Mouse (Mus musculus) adrenal gland, postnatal 25 days (tissue): ENCODE measurements at regions not wholly inside any gene's neighbourhood (a gene's known extent, or its start where the extent isn't known, plus 50 kb on each side); places are given as distances from the start of the nearest gene placed in this dataset.
"Not testable (repeated sequence)": the region's sequence is repeated elsewhere in the genome, so short reads cannot be mapped to it uniquely, and the experiment has no call there.

ENCODE experiments used
- DNase-seq: peaks from one replicate; pipeline ENCODE4 v3.0.0; 2021; ENCODE audit warnings: mixed read lengths

- no peak for DNase-seq
Measured at GRCm38 (mm10) chr15:9954941-9955340, 206.3 kb upstream of the Spef2 start.

GRCm38 (mm10) chr15:9974999-9975398 is 202.0 kb upstream of the Prlr start:
- DNase-seq: no peak

- no peak for DNase-seq
Measured at GRCm38 (mm10) chr15:10011289-10012234, 165.5 kb upstream of the Prlr start.

DNA sequence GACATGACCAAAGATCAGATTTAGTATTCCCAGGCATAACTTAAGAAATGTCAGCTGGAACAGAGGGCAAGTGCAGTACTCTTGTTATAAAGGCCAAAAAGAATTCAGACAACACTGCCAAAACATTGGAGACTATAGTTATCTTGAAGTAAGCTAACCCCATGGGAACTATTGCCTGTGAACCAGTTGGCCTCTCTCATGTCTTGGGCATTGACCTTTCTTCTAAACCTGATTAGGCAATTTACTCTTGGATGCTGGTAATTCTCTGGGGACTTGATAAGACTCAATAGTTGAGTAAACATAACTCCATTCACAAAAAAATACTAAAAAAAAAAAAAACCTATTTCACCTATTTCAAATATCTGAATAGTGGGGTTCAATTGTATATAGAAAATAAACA is 159.8 kb upstream of the Prlr start:
- DNase-seq: no peak

DNA sequence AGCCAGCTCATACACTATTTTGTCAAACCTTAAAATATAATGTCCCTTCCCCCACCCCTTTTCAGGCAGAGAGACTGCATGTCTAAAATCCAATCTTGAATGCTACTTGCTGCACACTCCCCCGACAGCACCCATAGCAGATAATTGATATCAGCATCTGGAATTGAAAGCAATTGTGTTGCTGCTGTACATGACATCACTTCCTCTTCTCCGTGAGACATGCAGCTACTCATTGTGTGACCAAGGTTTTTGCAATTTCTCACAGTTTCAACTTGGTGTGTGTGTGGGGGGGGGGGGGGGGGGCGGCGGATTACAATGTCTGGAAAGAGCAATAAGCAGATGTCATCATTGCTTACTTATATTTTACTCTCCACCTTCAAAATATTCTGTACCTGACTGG is 147.1 kb upstream of the Prlr start:
- DNase-seq: no peak

GRCm38 (mm10) chr15:10035561-10035960 is 141.5 kb upstream of the Prlr start:
- no peak for DNase-seq

DNA sequence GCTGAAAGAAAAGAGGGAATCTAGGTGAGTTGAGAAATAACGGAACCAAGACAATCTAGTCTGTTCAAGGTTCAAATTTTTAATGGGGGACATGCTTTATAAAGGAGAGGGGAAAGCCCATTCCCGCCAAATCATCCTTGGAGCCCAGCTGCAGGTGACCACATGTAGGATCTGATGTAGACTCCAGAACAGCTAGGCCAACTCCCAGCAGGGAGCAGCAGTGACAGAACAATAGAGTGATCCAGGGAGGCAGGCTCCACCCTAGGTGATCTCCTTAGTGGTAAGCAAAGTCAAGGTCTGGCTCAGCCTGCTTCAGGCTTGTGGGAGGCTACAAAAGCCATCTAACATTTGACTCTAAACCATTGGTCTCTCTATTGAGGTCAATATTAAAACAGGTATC is 140.5 kb upstream of the Prlr start:
- not testable (repeated sequence) for DNase-seq

DNA sequence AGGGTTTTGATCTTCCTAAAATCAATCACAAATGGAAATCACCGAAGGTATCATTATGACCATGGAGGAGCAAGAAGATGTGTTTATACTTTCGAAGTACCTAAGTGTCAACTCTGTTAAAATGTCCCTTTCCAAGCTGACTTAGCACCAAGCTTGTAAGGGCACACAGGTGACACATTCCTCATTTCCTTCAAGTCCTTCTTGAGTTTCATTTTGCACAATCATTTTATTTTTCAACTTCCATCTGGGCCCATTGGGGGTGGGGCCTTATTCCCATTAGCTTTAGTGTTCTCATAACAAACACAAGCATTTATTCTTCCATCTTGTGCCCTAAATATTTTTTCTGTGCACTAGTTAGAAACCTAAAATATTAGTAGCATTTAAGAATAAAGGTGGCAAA is 103.5 kb upstream of the Prlr start:
- DNase-seq: no peak

GRCm38 (mm10) chr15:10074916-10075315 is 102.1 kb upstream of the Prlr start:
- no peak for DNase-seq

DNA sequence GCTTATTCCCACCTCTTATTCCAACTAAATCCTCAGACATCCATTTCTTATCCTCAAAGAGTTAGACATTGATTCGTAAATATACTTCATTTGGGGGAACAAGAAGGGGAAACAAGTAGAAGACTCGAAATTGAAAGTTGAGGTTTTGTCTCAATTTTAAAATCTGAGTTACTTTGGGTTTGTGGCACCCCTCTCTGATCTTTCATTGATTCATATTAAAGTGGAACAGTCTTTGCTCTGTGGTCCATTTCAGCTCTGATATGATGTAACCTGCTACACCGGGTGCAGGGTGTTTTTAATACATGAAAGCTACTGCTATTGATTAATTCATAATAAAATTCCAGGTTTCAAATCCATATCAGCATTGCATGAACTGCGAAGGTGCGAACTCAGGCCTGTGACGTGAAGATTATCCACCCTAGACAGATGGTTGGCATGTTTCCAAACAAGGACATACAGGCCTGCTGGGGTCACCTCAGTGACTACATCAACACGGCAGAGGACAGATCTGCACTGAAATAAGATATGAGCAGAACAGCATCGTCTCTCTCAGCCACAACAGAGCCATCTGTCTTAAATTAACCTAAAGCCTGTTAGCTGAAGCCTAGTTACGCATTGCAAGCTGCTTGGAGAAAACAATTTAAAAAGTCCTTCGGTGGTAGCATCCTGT is 101.5 kb upstream of the Prlr start:
- no peak for DNase-seq

DNA sequence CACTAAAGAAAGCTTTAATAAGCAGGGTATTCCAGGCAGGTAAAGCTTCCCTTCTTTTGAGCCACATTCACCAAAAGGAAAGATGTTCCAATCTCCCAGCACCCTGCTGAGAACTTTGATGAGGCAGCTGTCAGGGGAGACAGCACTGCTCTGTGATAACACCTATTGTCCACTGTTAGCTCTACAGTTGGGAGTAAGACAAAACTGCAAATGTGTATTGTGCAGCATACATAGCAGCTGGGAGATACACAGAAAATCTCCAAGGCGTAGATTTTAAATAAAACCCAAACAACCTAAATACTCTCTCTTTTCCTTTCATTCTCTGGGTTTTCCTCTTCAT is 101.0 kb upstream of the Prlr start:
- no peak for DNase-seq

GRCm38 (mm10) chr15:10078434-10078833 is 98.6 kb upstream of the Prlr start:
- DNase-seq: no peak

DNA sequence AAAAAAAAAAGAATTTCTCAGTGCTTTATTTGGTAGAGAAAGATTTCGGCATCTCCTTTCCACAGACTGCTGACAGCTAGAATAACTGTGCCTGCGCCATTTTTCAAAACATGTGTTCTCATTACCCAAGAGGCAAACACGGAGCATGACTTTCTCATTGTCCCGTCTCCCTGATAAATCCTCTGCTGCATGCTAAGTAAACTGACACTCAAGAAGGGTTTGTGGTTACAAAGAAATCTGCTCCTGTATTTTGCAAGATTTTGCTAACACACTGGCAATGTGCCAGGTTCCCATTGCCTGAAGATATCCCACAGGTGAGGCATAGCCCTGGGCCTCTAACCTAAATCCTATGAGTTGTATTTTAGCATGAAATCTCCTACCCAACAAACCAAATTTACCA is 97.5 kb upstream of the Prlr start:
- no peak for DNase-seq

- DNase-seq: peak; percentile 3
Measured at GRCm38 (mm10) chr15:10088691-10089090, 88.3 kb upstream of the Prlr start.

DNA sequence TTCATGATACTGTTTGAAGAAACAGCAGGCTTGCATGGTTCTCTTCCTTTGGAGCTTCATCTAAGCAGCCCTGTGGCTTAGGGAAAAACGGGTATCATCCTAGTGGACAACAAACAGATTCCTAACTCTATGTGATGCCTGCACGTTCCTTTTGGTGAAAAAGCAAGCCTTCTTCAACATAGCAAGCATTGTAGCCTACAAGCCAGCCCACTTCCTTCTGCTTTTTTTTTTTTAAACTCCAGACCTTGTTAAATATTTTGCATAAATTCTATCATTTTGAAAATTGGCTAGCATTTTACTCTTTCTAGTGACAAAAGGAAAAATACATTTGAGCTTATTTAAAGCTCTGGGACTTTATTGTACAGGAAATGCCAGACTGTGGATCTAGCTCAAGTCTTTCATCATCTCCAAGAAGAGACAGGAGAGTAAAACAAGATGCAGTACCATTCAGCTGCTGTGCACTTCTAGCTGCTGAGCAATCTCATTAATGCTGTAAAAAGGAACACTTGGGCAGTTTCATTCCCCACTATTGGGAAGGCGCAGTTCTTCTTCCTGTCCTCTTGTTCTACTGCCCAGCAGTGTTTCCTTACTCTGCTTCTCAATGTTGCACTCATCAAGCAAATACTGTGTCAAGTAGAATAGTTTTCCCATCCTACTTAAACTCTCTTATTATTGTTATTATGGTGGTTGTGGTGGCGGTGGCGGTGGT is 86.5 kb upstream of the Prlr start:
- DNase-seq: no peak

GRCm38 (mm10) chr15:10103350-10103749 is 73.7 kb upstream of the Prlr start:
- no peak for DNase-seq

GRCm38 (mm10) chr15:10105211-10105976 is 71.6 kb upstream of the Prlr start:
- DNase-seq: not testable (repeated sequence)

DNA sequence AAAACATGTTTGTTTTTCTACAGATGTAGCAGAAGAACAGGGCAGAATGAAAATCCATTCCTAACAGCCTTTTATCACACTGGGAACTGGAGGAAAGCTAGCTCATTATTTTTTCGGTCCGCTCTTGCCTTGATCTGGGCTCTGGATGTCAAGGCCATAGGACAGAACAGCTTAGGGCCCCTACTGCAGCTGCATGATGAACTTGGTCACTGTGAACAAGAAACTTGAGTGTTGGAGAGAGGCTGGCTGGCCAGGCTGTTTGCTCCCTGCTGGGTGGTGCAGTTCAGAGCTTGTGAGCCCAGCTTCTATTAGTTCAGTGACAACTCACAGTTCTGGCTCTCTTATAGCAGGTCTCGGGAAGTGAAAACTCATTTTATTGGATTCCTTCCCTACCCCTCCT is 70.2 kb upstream of the Prlr start:
- no peak for DNase-seq
